Mouse (Mus musculus): ENCODE measurements at regions not wholly inside any gene's neighbourhood (a gene's known extent, or its start where the extent isn't known, plus 50 kb on each side); places are given as distances from the start of the nearest gene placed in this dataset.
"Not testable (repeated sequence)": the region's sequence is repeated elsewhere in the genome, so short reads cannot be mapped to it uniquely, and the experiment has no call there.

DNA sequence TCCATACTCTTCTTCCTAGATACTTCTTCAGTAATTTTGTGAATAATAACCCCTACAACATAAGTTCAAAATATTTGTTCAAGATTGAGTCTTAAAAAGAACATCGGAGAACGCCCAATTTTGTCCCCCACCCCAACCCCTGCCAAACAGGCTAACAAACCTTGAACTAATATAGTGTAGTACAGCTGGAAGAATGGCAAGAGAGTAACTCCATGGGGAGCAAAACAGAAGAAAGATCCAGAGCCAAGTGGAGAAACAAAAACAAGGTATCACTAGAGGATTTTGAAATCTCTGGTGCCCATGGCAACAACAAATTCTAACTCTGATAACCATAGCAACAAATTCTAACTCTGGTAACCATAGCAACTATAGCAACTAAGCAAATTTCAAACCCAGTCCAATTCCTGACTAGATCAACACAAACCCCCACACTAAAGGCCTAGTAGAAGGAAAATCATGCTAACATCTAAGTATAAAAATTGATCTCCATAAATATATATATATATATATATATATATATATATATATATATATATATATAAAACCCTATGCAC is 74.2 kb upstream of the Magee2 start:
- intact Hi-C loops (cut with DNase I), result no loop called here
- no peak for DNase-seq

DNA sequence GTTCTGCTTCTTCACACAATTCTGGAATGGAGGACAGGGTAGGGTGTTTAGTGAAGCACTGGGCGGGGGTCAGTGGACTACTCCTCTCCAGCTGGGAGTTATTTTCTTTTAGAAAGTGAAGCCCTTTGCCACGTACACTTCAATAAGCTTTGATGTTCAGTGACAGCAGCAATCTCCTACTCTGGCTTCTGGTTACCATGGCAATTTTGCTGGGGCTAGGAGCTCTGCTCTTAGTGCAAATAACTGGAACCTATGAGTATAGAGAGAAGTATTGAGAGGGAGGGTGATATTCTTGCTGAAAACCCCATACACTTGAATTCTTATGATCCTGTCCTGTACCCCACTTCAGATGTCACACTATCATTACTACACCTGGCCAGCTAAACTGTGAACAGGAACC is 94.5 kb upstream of the Magee2 start:
- DNase-seq, result no peak
- intact Hi-C loops (cut with DNase I), result no loop called here

GRCm38 (mm10) chrX:104952809-104953208 is 95.7 kb upstream of the Magee2 start:
- DNase-seq; intact Hi-C loops (cut with DNase I): not testable (repeated sequence)

- intact Hi-C loops (cut with DNase I); DNase-seq: not testable (repeated sequence)
Measured at GRCm38 (mm10) chrX:104953391-104953790, 96.3 kb upstream of the Magee2 start.

DNA sequence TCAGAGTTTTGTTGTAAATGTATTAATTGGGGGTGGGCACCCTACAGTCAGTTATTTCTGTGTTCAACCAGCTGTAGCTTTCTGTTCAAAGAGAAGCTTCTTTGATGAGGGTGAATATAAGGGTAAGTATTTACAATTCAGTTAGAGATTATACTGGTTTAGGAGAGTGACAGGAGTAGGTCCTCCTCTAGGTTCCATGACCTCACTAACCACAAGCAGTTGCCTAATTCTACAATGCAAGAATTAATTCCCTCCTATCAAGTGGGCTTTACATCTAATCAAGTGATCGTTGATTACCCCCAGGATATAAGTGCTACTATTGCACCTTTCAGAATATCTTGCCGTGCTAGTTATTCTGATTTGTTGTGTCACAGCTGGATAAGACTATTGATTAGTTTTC is 101.1 kb upstream of the Pbdc1 start:
- DNase-seq, result no peak
- intact Hi-C loops (cut with DNase I), result no loop called here

- no peak for DNase-seq
- intact Hi-C loops (cut with DNase I), result no loop called here
Measured at GRCm38 (mm10) chrX:105003260-105003659, 76.3 kb upstream of the Pbdc1 start.

GRCm38 (mm10) chrX:105006445-105006844 is 73.1 kb upstream of the Pbdc1 start:
- DNase-seq, result no peak
- intact Hi-C loops (cut with DNase I), result loop anchor here (5.0 kb wide), 1 partner anchor 829 kb away; no protein-coding TSS in a partner anchor
